Mouse (Mus musculus) inflammation-experienced regulatory T-cells, adult 6 months (primary cell): ENCODE results near the gene Nacc1. TPM values are rescaled to one million over a fixed set of nuclear protein-coding genes. Genes with fewer than 3 reads are reported as not detected.
A peak's percentile ranks its signal among the peaks of the same experiment; 100 is the strongest.

ENCODE experiments used
- ATAC-seq: one replicate; pipeline ENCODE4 v1.8.0; 2017
- polyA plus RNA-seq, 3 experiments: library from polyadenylated mRNA; unstranded; fragments of 100-300 nt; shearing (Covaris generic); gene quantifications; one replicate each; pipeline ENCODE4 v1.2.1; 2017

The Nacc1 gene
- polyA plus RNA-seq, 3 experiments from 2014 or later, result 9.2 to 9.5 (median 9.4) TPM

DNA sequence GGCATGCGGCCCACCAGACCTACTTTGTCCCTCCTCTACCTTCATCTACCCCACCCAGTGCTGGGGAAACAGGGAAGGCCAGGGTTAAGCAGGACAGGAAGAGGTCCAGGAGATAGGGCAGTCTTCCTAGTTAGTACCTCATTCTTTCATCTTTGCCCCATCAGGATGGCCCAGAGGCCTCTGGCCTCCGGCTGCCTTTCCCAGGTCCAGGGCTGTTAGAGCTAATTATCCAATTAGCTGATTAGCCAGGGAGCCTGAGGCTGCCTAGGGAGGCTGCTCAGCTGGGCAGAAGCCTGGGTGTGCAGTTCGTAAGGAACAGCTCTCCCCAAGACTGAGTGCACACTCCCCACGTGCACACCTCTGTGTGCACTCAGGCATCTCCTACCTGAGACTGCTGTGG is 25.7 kb upstream of the Nacc1 start:
- no peak for ATAC-seq

DNA sequence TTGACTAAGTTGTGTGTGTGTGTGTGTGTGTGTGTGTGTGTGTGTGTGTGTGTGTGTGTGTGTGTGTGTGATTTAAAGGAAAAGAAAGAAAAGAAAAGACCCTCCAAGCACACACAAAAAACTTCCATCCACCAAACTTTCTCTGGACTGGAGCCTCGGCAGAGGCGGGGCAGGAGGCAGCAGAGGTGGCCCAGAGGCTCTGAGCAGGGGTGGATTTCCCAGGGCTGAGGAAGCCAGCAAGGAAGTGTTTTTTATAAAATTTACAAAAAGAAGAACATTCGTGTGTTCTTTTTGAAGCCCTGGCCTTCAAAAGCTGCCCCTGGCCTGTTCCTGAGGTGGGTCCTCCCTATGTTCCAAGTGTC is 25.1 kb upstream of the Nacc1 start:
- no peak for ATAC-seq

DNA sequence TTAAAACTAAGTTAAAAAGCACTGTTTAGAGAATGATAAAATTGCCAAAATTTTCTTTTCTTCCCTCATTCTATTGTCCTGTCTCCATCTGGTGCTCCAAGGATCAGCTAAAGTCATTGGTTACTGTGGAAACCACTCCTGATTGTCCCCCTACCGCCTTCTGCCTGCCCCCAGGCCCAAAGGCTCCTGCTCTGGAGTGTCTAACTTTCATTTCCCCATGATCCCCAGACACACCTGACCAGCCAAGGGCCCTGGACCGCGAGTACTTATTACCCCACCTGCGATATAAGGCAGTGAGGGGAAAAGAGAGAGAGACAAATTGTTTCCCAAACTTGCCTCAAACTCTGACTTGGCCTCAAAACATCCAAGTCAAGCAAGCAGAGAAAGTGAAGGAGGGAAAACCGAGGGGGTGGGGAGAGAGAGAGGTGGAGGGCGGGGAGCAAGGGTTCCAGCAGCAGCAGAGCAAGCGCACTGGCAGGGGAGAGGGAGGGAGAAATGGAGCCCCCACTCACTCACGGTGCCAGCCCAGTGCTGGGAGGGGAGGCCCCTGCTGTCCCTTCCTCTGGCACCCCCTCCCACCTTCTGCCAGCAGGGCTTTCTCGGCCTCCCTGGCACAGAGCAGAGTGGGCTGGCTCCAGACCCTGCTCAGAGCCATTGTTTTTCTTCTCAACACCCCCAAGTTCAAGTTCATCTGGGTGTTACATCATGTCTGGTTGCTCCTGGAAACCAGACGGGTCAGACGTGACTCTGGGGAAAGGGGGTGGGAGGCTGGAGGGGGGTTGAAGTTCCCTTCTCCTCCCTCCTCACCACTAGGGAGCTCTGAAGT is 24.5 kb upstream of the Nacc1 start:
- ATAC-seq, result no peak

DNA sequence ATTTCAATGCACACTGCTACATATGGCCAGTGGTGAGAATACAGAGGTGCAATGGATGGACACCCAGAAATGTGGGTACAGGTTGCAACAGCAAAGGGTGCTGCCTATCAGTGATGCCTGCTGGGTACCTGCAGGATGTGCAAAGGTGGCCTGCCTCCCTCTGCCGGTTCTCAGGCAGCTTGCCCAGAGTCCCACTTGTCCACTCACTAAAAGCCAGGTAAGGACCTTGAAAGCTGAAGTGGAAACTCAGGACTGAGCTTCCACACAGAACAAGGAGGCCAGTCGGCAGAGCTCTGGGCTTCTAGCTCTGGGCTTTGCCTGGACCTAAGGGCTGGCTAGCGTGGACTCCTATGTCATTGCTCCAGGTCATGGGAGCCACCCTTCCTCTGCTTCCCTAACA is 23.6 kb upstream of the Nacc1 start:
- no peak for ATAC-seq

DNA sequence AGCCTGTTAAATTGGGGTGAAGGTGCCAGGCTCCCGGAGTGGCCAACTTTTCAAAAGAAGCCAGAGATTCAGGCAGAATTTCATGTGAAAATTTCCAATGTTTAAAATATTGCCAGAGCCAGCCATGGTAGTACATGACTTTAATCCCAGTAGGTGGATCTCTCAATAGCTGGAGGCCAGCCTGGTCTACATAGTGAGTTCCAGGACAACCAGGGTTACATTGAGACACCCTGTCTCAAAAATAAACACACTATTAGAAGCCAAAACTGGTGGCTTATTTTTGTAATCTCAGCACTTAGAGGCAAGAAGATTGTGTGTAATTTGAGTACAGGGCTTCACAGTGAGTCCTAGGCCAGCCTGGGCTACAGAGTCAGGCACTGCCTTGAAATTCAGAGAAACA is 22.3 kb upstream of the Nacc1 start:
- ATAC-seq, result no peak

DNA sequence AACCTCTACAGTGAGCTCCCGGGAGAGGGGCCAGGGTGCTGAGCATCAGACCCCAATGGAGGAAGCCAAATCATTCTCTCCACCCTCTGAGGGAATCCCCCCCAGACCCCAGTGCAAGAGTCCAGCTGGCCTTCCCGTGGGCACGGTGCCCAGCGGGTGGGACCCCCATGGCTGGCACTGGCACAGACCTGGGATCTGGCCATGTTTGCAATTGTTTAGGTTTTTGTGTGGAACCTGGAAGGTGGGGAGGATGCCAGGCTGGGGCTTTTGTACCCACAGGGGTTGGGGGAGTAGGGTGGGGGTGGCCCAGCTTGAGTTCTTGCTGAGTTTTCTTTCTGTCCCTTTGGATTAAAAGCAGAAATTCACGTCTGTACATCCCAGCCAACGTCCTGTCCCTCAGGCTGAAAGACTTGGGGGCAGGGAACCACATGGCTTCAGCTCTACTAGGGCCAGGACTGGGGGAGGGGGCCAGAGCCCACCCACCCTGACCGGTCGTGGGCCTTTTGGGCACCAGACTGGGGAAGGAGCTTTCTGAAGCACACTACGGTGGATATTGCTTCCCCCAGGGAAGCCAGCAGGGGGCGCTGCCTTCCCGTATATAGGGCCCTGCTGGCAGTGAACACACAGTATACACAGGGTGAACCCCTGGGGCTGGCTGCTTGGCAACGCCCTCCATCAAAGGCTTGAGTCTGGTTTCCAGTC is 21.3 kb upstream of the Nacc1 start:
- ATAC-seq, result peak; percentile 80

DNA sequence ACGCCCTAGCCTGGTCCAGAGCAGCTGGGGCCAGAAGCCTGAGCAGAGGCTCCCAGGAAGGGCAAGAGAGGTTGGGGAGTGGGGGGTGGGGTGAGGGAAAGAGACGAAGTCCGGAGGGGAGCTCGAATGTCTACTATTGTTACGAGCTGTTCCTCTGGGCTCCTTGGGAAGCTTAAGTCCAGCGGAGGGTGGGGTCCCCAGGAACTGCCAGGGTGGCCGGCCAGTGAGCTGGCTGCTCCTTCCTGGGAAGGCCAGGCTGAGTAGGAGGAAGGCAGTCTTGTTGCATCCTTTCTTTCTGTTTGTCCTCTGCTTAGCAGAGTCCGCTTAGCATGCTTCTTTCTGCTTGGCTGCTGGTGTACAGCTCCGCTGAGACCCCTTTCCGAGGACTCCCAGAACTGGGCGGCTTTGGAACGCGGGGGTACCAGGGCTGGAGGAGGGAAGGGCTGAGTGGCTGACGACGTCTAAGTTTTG is 20.4 kb upstream of the Nacc1 start:
- ATAC-seq, result no peak

DNA sequence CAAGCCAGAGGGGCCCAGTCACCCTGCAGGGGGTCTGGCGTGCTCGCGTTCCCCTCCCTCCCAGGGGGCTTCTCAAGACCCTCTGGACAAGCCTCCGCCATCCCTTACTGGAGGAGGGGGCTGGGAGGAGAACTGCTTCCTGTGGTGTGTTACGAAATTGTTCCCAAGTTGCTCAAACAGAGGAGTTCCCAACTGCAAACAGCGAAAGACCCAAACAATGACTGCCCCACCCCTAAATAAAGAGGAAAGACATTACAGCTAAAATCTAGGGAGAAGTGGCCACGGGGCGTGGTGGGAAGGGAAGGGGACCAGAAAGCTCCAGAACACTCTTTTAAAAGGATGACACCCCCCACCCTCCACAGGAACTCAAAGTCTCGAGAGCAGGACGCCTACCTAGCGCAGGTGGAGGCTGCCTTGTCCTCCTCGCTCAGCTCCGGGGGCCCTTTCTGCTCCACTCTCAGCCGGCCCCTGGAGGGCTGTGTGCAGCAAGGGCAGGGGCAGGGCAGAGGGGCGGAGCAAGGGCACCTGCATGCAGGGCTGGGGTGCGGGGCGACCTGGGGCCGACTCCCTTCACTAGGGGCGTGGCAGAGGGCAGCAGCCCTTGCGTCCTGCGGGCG is 19.7 kb upstream of the Nacc1 start:
- no peak for ATAC-seq

DNA sequence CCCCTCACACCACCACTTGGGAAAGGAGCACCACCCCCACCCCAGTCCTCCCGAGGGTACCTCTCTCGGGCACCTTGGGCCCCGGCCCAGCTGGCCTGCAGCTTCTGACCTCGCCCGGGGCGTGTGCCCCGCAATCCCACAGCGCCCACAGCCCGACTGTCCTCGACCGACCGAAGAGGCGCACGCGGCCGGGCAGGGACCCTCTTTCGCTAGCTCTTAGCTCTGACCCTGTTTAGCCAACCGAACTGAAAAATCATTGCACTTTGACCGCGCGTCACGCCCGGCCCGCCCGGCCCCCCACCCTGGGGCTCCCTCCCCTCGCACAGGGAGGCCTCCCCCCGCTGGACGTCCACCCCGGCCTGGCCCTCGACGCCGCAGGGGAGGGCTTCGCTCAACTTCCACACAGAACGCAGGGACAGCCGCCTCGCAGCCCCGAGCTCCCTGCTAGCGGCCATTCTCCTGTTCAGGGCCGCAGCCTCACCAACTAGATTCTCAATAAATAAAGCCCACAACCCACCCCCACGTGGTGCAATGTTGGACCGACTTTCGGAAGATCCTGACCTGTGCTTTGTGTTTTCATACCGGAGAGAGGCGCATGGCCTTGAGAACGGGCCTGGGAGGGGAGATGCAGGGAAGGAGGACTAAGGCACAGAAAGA is 19.1 kb upstream of the Nacc1 start:
- ATAC-seq, result no peak

DNA sequence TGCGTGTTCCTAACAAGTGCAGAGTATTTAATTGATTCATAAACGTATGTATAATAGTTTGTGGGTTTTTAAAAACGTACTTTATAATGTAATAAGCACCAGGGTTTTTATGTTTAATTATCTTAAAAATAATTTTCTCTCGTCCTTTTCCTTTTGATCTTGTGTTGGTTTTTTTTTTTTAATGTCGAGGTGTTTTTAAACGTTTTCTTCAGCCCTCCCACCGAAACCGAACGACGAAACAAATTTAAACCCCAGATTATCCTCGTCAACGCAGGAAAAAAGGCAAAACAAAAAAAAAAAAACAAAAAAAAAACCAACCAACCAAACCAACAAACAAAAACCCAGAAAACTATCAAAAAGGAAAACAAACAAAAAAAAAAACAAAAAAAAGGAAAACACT is 18.3 kb upstream of the Nacc1 start:
- ATAC-seq, result no peak

DNA sequence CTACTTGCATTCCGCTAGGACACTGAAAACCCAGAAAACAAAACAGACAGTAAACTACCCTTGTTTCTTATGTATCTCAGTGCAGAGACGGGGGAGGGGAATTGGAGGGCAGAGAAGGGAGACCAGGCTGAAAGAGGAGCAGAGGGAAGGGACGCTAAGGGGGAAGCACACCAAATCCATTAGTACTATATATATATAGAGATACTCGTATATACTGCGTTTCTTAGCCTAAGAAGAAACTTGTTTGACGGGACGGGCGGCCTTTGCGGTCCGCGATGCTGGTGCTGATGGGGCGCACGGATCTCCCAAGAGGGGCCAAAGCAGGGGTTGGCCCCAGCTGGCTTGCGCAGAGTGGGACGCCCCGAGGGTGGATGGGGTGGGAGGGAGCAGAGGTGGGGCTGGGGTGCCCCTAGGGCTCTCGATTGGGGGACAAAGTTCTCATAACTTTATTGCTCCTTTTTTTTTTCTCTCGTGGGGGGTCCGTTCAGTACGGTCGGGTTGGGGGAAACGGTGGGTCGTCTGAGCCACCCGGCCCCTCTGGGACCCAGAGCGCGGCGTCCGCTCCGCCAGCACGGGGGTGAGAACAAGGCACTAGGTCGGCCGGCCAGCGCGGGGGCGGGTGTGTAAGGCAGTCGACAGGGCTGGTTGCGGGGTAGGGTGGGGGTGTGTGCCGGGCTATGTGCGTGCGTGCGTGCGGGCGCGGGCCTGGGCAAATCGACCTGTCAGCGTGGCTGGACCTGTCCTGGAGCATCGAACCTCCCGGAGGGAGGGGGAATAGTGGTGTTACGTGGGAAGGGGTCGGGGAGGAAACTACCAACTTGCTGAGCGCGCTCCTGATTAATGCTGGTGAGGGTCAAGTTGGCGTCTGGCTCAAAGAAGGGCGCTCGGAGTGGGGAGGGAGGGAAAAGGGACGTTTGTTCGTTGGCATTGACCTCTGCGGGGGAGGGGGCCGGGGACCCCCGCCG is 17.5 kb upstream of the Nacc1 start:
- ATAC-seq, result no peak

DNA sequence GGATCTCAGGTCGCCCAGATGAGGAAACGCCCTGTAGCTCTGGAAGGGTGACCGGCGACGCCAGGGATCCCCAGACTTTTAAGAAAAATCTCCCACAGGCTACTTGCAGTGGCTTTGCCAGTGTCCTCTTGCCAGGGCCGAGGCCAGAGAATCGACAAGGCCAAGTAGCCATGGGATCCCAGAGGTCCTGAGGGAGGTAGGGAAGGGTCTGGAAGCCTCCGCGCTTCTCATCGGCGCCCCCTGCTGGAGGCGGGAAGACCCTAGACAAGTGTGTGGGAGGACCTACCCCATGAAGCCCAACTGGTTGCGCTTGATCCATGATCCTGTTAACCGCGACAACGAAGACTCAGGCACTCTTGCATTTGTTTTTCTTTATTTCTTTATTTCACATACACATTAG is 16.7 kb upstream of the Nacc1 start:
- ATAC-seq, result peak; percentile 51

DNA sequence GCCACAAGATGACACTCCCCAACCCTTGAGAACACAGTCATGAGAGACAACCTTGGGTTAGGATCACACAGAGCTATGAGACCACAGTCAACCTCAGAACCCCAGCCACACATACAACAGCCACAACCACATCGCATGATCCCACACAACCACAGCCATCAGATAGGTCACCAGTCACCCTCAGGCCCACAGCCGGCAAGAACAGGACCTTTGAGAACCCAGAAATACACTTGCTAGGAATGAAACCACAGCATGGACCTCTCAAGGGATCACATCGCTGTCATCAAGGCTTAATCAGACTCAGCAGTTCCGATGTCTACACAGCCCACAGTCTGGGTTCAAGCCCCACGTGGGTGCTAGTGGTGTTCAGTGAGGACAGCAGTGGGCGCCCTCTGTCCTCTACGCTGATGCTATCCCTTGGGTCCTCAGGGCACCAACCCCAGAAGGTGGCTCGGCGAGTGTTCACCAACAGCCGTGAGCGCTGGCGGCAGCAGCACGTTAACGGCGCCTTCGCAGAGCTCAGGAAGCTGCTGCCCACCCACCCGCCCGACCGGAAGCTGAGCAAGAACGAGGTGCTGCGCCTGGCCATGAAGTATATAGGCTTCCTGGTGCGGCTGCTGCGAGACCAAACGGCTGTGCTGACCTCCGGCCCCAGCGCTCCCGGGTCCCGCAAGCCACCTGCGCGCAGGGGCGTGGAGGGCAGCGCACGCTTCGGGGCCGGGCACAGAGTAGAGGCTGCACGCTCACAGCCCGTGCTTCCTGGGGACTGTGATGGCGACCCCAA is 16.0 kb upstream of the Nacc1 start:
- ATAC-seq, result peak; percentile 43

DNA sequence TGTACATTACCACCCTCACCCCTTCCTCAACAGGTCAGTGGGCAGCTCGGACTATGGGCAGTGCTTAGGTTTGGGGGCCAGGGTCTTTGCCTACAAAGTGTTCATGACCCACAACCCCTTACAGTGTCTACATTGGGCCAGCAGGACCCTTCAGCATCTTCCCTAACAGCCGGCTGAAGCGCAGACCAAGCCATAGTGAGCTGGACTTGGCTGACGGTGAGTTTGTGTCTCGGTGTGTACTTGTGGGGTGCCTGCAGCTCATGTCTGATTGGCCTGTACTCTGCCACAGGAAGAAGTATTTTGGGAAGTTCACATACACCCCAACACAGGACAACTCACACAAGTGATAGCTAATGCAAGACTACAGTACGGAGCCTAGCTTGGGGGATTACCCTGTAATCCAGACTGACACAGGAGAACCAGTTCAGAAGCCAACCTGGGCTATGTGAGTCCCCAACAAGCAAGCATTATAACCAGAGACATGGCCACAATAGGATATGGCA is 15.4 kb upstream of the Nacc1 start:
- ATAC-seq, result no peak

DNA sequence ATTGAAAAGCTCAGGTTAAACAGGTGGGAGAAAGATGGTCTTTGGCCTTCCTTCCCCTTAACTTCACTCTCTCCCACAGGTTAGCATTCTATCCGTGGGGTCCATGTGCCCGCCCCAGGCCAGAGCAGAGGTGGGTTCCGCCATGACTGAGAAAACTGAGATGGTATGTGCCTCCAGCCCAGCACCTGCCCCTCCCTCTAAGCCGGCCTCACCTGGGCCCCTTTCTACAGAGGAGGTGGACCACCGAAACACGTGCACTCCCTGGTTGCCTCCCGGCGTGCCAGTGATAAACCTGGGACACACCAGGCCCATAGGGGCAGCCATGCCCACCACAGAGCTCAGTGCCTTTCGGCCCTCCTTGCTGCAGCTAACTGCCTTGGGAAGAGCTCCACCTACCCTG is 14.9 kb upstream of the Nacc1 start:
- no peak for ATAC-seq

DNA sequence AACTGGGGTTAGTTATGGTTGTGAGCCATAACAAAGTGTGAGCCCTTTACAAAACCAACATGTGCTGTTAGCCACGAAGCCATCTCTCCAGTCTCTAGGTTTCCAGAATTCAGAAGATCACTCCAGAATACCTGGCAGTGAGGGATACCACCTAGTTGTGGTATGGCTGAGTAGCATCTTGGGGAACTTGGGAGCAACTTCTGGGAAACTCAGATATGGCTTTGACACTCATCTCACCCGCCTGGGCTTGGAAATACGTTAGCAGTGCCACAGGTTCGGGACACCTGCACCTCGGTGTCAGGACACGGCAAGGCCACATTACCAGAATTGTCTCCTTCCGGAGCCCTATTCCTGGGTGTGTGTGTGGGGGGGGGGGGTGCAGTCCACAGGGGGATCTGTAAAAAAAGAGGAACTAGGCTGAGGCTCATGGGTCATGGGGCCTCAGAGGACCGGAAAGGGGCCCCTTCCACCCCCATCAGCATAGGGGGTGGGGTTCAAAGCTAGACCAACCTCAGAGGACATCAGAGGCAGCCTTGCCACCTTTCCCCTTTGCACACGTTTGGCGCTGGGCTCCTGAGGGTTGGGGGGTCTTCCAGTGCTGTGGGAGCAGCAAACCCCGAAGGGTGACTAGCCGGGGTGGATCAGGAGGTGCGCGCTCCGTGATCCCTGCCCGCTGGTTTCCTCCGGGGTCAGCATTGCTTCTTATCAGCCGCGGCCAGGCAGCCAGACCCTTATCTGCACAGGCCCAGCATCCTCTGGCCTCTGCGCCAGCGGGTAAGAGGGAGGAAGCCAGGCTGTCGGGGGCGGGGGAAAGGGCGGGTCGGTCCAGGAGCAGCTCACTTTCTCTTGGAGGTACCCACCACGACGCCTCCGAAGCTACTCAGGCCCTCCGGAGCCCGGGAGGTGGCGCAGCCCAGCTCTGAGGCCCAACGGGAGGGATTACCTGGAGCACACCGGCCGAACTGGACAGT is 13.6 kb upstream of the Nacc1 start, which contains the start of gene Lyl1:
Gene Lyl1 (plus strand): TSS at position 517 of the 971 bp plus-strand sequence.
- ATAC-seq, result peak; percentile 28

DNA sequence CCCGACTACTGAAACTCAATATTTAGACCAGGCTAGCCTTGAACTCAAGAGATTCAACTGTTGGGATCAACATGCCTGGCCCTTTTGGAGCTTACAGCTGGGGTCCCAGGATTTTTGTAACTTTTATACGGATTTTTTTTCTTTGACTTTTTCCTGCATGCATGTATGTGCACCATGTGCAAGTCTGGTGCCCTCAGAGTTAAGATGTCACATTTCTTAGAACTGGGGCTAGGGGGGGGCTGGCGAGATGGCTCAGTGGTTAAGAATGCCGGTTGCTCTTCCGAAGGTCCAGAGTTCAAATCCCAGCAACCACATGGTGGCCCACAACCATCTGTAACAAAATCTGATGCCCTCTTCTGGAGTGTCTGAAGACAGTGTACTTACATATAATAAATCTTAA is 12.9 kb upstream of the Nacc1 start:
- no peak for ATAC-seq

DNA sequence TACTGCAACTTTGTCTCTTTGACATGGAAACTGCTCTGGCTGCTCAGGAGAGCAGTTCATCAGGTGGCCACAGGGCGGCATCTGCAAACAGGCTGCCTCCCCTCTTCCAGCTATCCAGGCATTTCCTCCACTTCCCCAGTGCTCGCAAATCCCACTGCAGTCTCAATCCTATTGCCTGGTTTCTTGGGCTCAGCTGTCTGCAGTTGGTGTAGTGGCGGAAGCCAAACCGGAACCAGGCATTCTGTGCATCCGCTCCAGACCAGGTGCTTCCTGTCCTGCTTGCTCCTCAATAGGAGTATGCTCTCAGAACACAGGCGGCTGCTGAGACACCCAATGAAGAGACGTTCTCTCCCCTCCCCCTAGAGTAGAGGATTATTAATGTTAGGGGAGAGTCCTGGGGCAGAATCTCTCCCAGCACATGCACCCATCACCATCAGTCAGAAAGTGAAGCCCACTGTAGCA is 12.2 kb upstream of the Nacc1 start:
- ATAC-seq, result peak; percentile 38

DNA sequence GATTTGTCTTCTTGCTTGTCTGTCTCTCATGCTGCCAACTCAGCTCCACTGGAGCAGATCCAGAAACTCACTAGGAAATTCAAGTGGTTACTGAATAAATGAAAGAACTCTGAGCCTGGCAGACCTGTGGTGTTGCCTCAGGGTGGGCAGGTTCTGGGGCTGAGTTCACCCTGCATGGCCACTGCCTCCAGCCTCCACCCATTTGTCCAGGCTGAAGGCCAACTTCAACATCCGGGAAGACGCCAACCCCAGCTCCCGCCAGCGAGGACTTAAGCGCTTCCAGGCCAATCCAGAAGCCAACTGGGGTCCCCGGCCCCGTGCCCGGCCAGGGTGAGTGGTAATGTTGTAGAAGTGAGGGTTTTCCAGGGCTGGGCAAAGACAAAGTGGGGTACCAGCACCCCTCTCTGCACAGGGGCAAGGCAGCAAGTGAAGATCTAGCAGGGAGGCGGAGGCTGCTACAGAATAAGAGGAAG is 11.3 kb upstream of the Nacc1 start:
- ATAC-seq, result no peak
